Mouse (Mus musculus) retina, postnatal 7 days (tissue): Measurements from ENCODE around the gene S100a11.

ENCODE experiments used
- DNase-seq: peaks from one replicate; pipeline ENCODE4 v3.0.0-alpha.2; 2012; ENCODE audit warnings: low read depth, low spot score

The S100a11 gene

GRCm38 (mm10) chr3:93557471-93557870 is 37.2 kb downstream of the S100a11 start:
- no peak for DNase-seq

GRCm38 (mm10) chr3:93559961-93560360 is 39.7 kb downstream of the S100a11 start:
- DNase-seq = no peak

GRCm38 (mm10) chr3:93562372-93562771 is 42.1 kb downstream of the S100a11 start:
- DNase-seq = no peak

GRCm38 (mm10) chr3:93563216-93563615 is 42.9 kb downstream of the S100a11 start:
- no peak for DNase-seq

- no peak for DNase-seq
Observed at GRCm38 (mm10) chr3:93566892-93567291, 46.6 kb downstream of the S100a11 start.

GRCm38 (mm10) chr3:93567721-93568120 is 47.4 kb downstream of the S100a11 start:
- DNase-seq = no peak

- no peak for DNase-seq
Observed at GRCm38 (mm10) chr3:93568428-93569040, 48.2 kb downstream of the S100a11 start.

GRCm38 (mm10) chr3:93569046-93569445 is 48.8 kb downstream of the S100a11 start:
- no peak for DNase-seq

- no peak for DNase-seq
Observed at GRCm38 (mm10) chr3:93572058-93572791, 51.9 kb downstream of the S100a11 start.
